Mouse (Mus musculus): ENCODE measurements around the gene Fxyd5.

GRCm38 (mm10) chr7:31060621-31061010 is 18.3 kb upstream of the Fxyd5 start:
- TF ChIP-seq CTCF (IDR thresholded peaks at IDR 0.05; ENCODE audit: control insufficient read depth, insufficient read depth, insufficient replicate concordance, low read depth, low read length) (no peak), POLR2A (IDR thresholded peaks at IDR 0.05; ENCODE audit: control insufficient read depth, low read depth, low read length) (no peak)
